In genomic region chr12:75765751-75766150, GRCm38 (mm10) we compare ENCODE assay signal across 10 mouse cellular contexts. TPM values are rescaled to one million over a fixed set of nuclear protein-coding genes. Genes with fewer than 3 reads are reported as not detected.
DNase-seq lines count a peak whose midpoint lies in the region; TF ChIP-seq lines count a peak whose summit lies in the region.
"Had no signal": no experiment of that assay in that cellular context is flagged by ENCODE, and none has a peak within 500 bp of the region (broad histone marks: within the 10 kb centered on the region; RNA-seq: fewer than 3 reads in every experiment).

No protein-coding gene starts in this region.

- intact Hi-C loops in heart, adult 2 months (cut with DNase I), result no loop called here
- intact Hi-C loops in left cerebral cortex, postnatal 4 days (cut with DNase I), result no loop called here

- TF ChIP-seq EP300 in heart, adult 2 months (IDR thresholded peaks at IDR 0.05; ENCODE audit: insufficient read depth, low read depth, low read length), result no peak

- TF ChIP-seq POLR2A in heart, adult 2 months (IDR thresholded peaks at IDR 0.05; ENCODE audit: insufficient read depth, low read depth, low read length), result no peak

- H3K27ac ChIP-seq in heart, adult 2 months, result peak overlapping the region; percentile 54
- H3K27ac ChIP-seq: hindbrain, embryonic 10.5 days had no signal

- H3K9ac ChIP-seq in heart, adult 2 months (ENCODE audit: low read depth, low read length), result no peak overlapping the region

- H3K36me3 ChIP-seq in heart, adult 2 months (ENCODE audit: control insufficient read depth, insufficient read depth, low read length), result peaks cover 5% of the 10 kb centered on the region; the same call in 1 of the 2 replicates
- H3K36me3 ChIP-seq: hindbrain, embryonic 10.5 days had no signal

- DNase-seq in adrenal gland, adult 8-10 months, result peak; percentile 27
- no peak for DNase-seq in adrenal gland, postnatal 4 days (ENCODE audit: low spot score in 2 of 2)
- DNase-seq in heart, adult 2 months, result peak; percentile 28 to 37
- DNase-seq in heart, postnatal 4 days, result peak; percentile 18
- peak; percentile 16 to 42 for DNase-seq in kidney, postnatal 4 days
- no peak for DNase-seq in ovary, postnatal 10 days (ENCODE audit: low spot score)
- no peak for DNase-seq in left cerebral cortex, postnatal 4 days
- no peak for DNase-seq in urinary bladder, postnatal 14 days (ENCODE audit: low spot score)
- DNase-seq: cerebellum, postnatal 36 days had no signal

- no peaks in the 10 kb centered on the region for H3K79me2 ChIP-seq in heart, adult 2 months (replicated peaks; ENCODE audit: control insufficient read depth, insufficient read depth, low read length)

- WGBS in heart, adult 2 months, result 12% methylated on average over 3 of the region's 3 CpGs

- no peaks in the 10 kb centered on the region for H3K27me3 ChIP-seq in heart, adult 2 months (ENCODE audit: control insufficient read depth, insufficient read depth, low read length)

- H3K4me3 ChIP-seq in heart, adult 2 months, result peak overlapping the region; percentile 17; the same call in 1 of the 2 replicates
- H3K4me3 ChIP-seq: hindbrain, embryonic 10.5 days had no signal

- H3K4me1 ChIP-seq in heart, adult 2 months (ENCODE audit: control insufficient read depth, insufficient read depth, low read length), result peaks cover 8% of the 10 kb centered on the region

- no peak for TF ChIP-seq CTCF in heart, adult 2 months (IDR thresholded peaks at IDR 0.05)

RNA-seq across cellular contexts. Expression of gene Sgpp1, which starts 30.2 kb away (rescaled TPM):
- total RNA-seq in adrenal gland, adult 8-10 months (2022), result 100 to 1,000 TPM; 155 to 228 (median 174) TPM
- total RNA-seq in adrenal gland, postnatal 4 days (2021), result 10 to 100 TPM; 62.7 to 65.8 TPM
- 10 to 100 TPM; 21.3 to 22.5 TPM for total RNA-seq in heart, adult 2 months (2021)
- 17.1 and 31.1 TPM in 2 replicates for polyA plus RNA-seq in heart, adult 2 months (2012; rRNA removed)
- 10 to 100 TPM; 18.3 to 20.0 TPM for total RNA-seq in heart, postnatal 4 days (2021)
- 10 to 100 TPM; 25.9 to 27.2 TPM for total RNA-seq in left cerebral cortex, postnatal 4 days (2021)

RNA-seq across cellular contexts. Expression of gene Syne2, which starts 52.2 kb away (rescaled TPM):
- 10 to 100 TPM; 44.7 to 90.5 (median 59.6) TPM for total RNA-seq in adrenal gland, adult 8-10 months (2022)
- 10 to 100 TPM; 60.1 to 74.7 TPM for total RNA-seq in adrenal gland, postnatal 4 days (2021)
- total RNA-seq in heart, adult 2 months (2021), result 10 to 100 TPM; 33.1 to 33.6 TPM
- polyA plus RNA-seq in heart, adult 2 months (2012; rRNA removed), result 21.7 and 30.3 TPM in 2 replicates
- 10 to 100 TPM; 55.3 to 65.4 TPM for total RNA-seq in heart, postnatal 4 days (2021)
- total RNA-seq in left cerebral cortex, postnatal 4 days (2021), result 10 to 100 TPM; 37.6 to 43.8 TPM

Comparison
In these comparisons a context has a peak if more than half of its experiments do, and no peak if none do; other contexts are left out.
1. DNase-seq: peak in adrenal gland, adult 8-10 months (single experiment), heart, adult 2 months (2 of 2), heart, postnatal 4 days (single experiment) and kidney, postnatal 4 days (2 of 2); none in adrenal gland, postnatal 4 days (0 of 2), ovary, postnatal 10 days (single experiment), left cerebral cortex, postnatal 4 days (single experiment) and urinary bladder, postnatal 14 days (single experiment).